Mouse (Mus musculus): ENCODE results near the gene Panx2.

DNA sequence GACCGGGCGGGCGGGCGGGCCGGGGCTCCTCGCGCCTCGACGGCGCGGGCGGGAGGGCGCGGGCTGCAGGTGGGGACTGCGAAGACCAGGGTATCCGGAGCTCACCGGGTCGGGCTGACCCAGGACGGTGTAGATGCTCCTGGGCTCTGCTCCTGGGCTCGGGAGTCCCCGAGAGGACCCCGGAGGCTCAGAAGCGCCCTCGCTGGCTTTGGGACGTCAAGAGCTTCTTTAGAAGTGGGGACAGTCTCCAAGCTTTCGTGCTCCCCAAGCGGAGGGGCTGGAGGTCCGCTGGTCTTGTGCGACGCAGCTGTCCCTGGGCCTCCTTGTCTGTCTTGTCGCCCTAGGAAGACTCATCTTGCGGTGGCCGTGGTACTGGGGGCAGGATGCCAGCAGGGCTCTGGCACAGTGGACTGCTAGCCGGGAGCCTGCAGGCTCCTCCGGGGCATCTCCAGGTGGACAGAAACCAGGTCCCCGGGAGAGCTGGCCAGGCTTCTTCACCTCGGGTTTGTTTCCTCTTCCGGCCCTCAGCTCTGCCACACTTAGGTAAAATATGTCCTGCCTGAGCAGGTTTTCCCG, 16.7 kb downstream of the Panx2 start:
- TF ChIP-seq CTCF (IDR thresholded peaks at IDR 0.05; ENCODE audit: low read depth, low read length) (no peak), POLR2A (IDR thresholded peaks at IDR 0.05; ENCODE audit: extremely low read depth, insufficient read depth, low read length) (no peak)

Data from liver, adult 2 months (tissue).